Comparison of ENCODE assay signal across 8 mouse cellular contexts in genomic region chr2:26444368-26444767, GRCm38 (mm10). TPM values are rescaled to one million over a fixed set of nuclear protein-coding genes. Genes with fewer than 3 reads are reported as not detected.
A peak's percentile ranks its signal among the peaks of the same experiment; 100 is the strongest.
DNase-seq lines count a peak whose midpoint lies in the region; ATAC-seq and TF ChIP-seq lines count a peak whose summit lies in the region.

No protein-coding gene starts in this region.

- no peaks in the 10 kb centered on the region for H3K9me3 ChIP-seq in heart, embryonic 11.5 days (replicated peaks; ENCODE audit: control insufficient read depth, low read length)
- no peaks in the 10 kb centered on the region for H3K9me3 ChIP-seq in hindbrain, embryonic 16.5 days (ENCODE audit: control insufficient read depth, low read length)

- peak overlapping the region; percentile 87 for H3K4me2 ChIP-seq in heart, embryonic 11.5 days
- peak overlapping the region; percentile 90 for H3K4me2 ChIP-seq in hindbrain, embryonic 16.5 days (ENCODE audit: low read length)

- WGBS in heart, embryonic 11.5 days (ENCODE audit: insufficient replicate concordance), result 1% methylated on average over 15 of the region's 15 CpGs
- 3% methylated on average over 15 of the region's 15 CpGs for WGBS in bone marrow, adult 2 months
- WGBS in hindbrain, embryonic 16.5 days, result 5% methylated on average over 15 of the region's 15 CpGs
- WGBS in macrophage (ENCODE audit: missing documents), result 6% methylated on average over 15 of the region's 15 CpGs

- no peak for TF ChIP-seq CTCF in bone marrow, adult 2 months (IDR thresholded peaks at IDR 0.05; ENCODE audit: control insufficient read depth, insufficient read depth, low read length)

- peaks cover 73% of the 10 kb centered on the region for H3K79me2 ChIP-seq in macrophage (ENCODE audit: inconsistent target)

- no peak for ATAC-seq in heart, embryonic 11.5 days (replicated peaks; ENCODE audit: insufficient number of reproducible peaks, low FRiP score, low TSS enrichment)
- ATAC-seq in hindbrain, embryonic 16.5 days, result no peak

- H3K36me3 ChIP-seq in heart, embryonic 11.5 days (ENCODE audit: control insufficient read depth, insufficient read depth, low read length), result peaks cover 14% of the 10 kb centered on the region
- H3K36me3 ChIP-seq in hindbrain, embryonic 16.5 days (ENCODE audit: control insufficient read depth, insufficient read depth, low read length), result peaks cover 16% of the 10 kb centered on the region
- H3K36me3 ChIP-seq in macrophage (ENCODE audit: inconsistent target), result peaks cover 24% of the 10 kb centered on the region

- H3K27me3 ChIP-seq in heart, embryonic 11.5 days (ENCODE audit: control insufficient read depth, insufficient read depth, low read length), result no peaks in the 10 kb centered on the region
- H3K27me3 ChIP-seq in hindbrain, embryonic 16.5 days (replicated peaks; ENCODE audit: control insufficient read depth, insufficient read depth, low read length), result no peaks in the 10 kb centered on the region

- peak overlapping the region; percentile 93 for H3K4me3 ChIP-seq in heart, embryonic 11.5 days (ENCODE audit: low read depth, low read length)
- peak overlapping the region; percentile 96 for H3K4me3 ChIP-seq in bone marrow, adult 2 months (replicated peaks; ENCODE audit: control insufficient read depth, low read depth, low read length)
- peak overlapping the region; percentile 56 for H3K4me3 ChIP-seq in hindbrain, embryonic 16.5 days (ENCODE audit: low read length)
- peak overlapping the region; percentile 94 for H3K4me3 ChIP-seq in macrophage (ENCODE audit: inconsistent target)

- TF ChIP-seq POLR2A in bone marrow, adult 2 months (IDR thresholded peaks at IDR 0.05; ENCODE audit: borderline replicate concordance, control insufficient read depth, low read depth, low read length), result no peak

- intact Hi-C loops in heart, postnatal 14 days (cut with DNase I), result loop anchor here (10.0 kb wide), 1 partner anchor 460 kb away; the partner anchor contains the start of gene Surf6

- H3K4me1 ChIP-seq in heart, embryonic 11.5 days (ENCODE audit: control insufficient read depth, insufficient read depth, low read length), result peaks cover 15% of the 10 kb centered on the region
- H3K4me1 ChIP-seq in bone marrow, adult 2 months (ENCODE audit: control insufficient read depth, insufficient read depth, low read length), result peaks cover 5% of the 10 kb centered on the region
- H3K4me1 ChIP-seq in hindbrain, embryonic 16.5 days (ENCODE audit: control insufficient read depth, insufficient read depth, low read depth, low read length), result peaks cover 36% of the 10 kb centered on the region

- H3K9ac ChIP-seq in heart, embryonic 11.5 days (ENCODE audit: low read depth, low read length), result peak overlapping the region; percentile 92
- peak overlapping the region; percentile 75 for H3K9ac ChIP-seq in hindbrain, embryonic 16.5 days (ENCODE audit: low read depth, low read length)

- DNase-seq in heart, postnatal 14 days, result no peak
- no peak for DNase-seq in right cerebral cortex, postnatal 25 days
- DNase-seq in cerebellum, postnatal 4 days (ENCODE audit: low spot score in 2 of 2), result no peak
- no peak for DNase-seq in layer of hippocampus, postnatal 10 days (ENCODE audit: low spot score in 2 of 2)

- H3K27ac ChIP-seq in heart, embryonic 11.5 days (ENCODE audit: low read depth, low read length), result peak overlapping the region; percentile 86
- H3K27ac ChIP-seq in bone marrow, adult 2 months (ENCODE audit: control insufficient read depth, insufficient read depth, low read depth, low read length, poor library complexity), result peak overlapping the region; percentile 96
- peak overlapping the region; percentile 79; the same call in 1 of the 2 replicates for H3K27ac ChIP-seq in hindbrain, embryonic 16.5 days (ENCODE audit: low read depth, low read length)
- H3K27ac ChIP-seq in macrophage, result peak overlapping the region; percentile 59

RNA-seq across cellular contexts. Expression of gene Sec16a, which starts 0.6 kb away (rescaled TPM):
- polyA plus RNA-seq in heart, embryonic 11.5 days (2014; fragmentation: Nextera tagmentation; extraction: Ambion mirVana), result 23.6 and 27.1 TPM in 2 replicates
- 10 to 100 TPM; 37.4 to 40.5 TPM for total RNA-seq in heart, postnatal 14 days (2021)
- polyA plus RNA-seq in bone marrow, adult 2 months (2011; ENCODE audit: insufficient read depth, insufficient read length, low replicate concordance, missing spikeins), result 5.8 and 30.1 TPM in 2 replicates
- polyA plus RNA-seq in hindbrain, embryonic 16.5 days (2015; fragmentation: Nextera tagmentation; extraction: Ambion mirVana), result 15.4 and 19.3 TPM in 2 replicates
- total RNA-seq in macrophage (2018; cell fraction: chromatin; rRNA removed), result 100 to 1,000 TPM in 17 of 26 experiments, 10 to 100 TPM in 9; 55.6 to 143 (median 105) TPM
- total RNA-seq in macrophage (2018; cell fraction: cytosol; rRNA removed), result 10 to 100 TPM; 35.0 to 58.5 (median 50.0) TPM
- total RNA-seq in macrophage (2018; cell fraction: nucleus; rRNA removed), result 10 to 100 TPM; 44.2 to 98.8 (median 78.8) TPM
- 37.5 to 46.9 TPM (median 42.2 TPM) in 3 replicates for polyA plus RNA-seq in macrophage (2018)
- total RNA-seq in layer of hippocampus, postnatal 10 days (2021), result 10 to 100 TPM; 43.9 to 46.1 TPM

RNA-seq across cellular contexts. Expression of gene Inpp5e, which starts 35.4 kb away (rescaled TPM):
- polyA plus RNA-seq in heart, embryonic 11.5 days (2014; fragmentation: Nextera tagmentation; extraction: Ambion mirVana), result 14.1 and 14.2 TPM in 2 replicates
- 10 to 100 TPM; 15.6 to 15.9 TPM for total RNA-seq in heart, postnatal 14 days (2021)
- 10.7 and 21.5 TPM in 2 replicates for polyA plus RNA-seq in bone marrow, adult 2 months (2011; ENCODE audit: insufficient read depth, insufficient read length, low replicate concordance, missing spikeins)
- polyA plus RNA-seq in hindbrain, embryonic 16.5 days (2015; fragmentation: Nextera tagmentation; extraction: Ambion mirVana), result 24.9 and 25.6 TPM in 2 replicates
- 10 to 100 TPM; 13.5 to 87.3 (median 47.3) TPM for total RNA-seq in macrophage (2018; cell fraction: chromatin; rRNA removed)
- 10 to 100 TPM in 10 of 26 experiments, 1 to 10 TPM in 16; 4.2 to 12.6 (median 9.4) TPM for total RNA-seq in macrophage (2018; cell fraction: cytosol; rRNA removed)
- total RNA-seq in macrophage (2018; cell fraction: nucleus; rRNA removed), result 10 to 100 TPM in 25 of 26 experiments, 1 to 10 TPM in 1; 8.8 to 57.6 (median 25.2) TPM
- polyA plus RNA-seq in macrophage (2018), result 7.1 to 9.4 TPM (median 9.3 TPM) in 3 replicates
- 10 to 100 TPM; 17.2 to 21.0 TPM for total RNA-seq in layer of hippocampus, postnatal 10 days (2021)

RNA-seq across cellular contexts. Expression of gene Pmpca, which starts 55.2 kb away (rescaled TPM):
- 112 and 134 TPM in 2 replicates for polyA plus RNA-seq in heart, embryonic 11.5 days (2014; fragmentation: Nextera tagmentation; extraction: Ambion mirVana)
- 100 to 1,000 TPM; 118 to 121 TPM for total RNA-seq in heart, postnatal 14 days (2021)
- polyA plus RNA-seq in bone marrow, adult 2 months (2011; ENCODE audit: insufficient read depth, insufficient read length, low replicate concordance, missing spikeins), result 25.5 and 34.2 TPM in 2 replicates
- 96.0 and 98.9 TPM in 2 replicates for polyA plus RNA-seq in hindbrain, embryonic 16.5 days (2015; fragmentation: Nextera tagmentation; extraction: Ambion mirVana)
- total RNA-seq in macrophage (2018; cell fraction: chromatin; rRNA removed), result 100 to 1,000 TPM in 21 of 26 experiments, 10 to 100 TPM in 5; 66.6 to 178 (median 118) TPM
- total RNA-seq in macrophage (2018; cell fraction: cytosol; rRNA removed), result 10 to 100 TPM; 40.1 to 56.4 (median 46.8) TPM
- 100 to 1,000 TPM in 2 of 26 experiments, 10 to 100 TPM in 24; 52.7 to 111 (median 73.5) TPM for total RNA-seq in macrophage (2018; cell fraction: nucleus; rRNA removed)
- 35.0 to 66.1 TPM (median 49.1 TPM) in 3 replicates for polyA plus RNA-seq in macrophage (2018)
- 100 to 1,000 TPM; 111 to 112 TPM for total RNA-seq in layer of hippocampus, postnatal 10 days (2021)

RNA-seq across cellular contexts. Expression of gene Entr1, which starts 55.3 kb away (rescaled TPM):
- 87.4 and 89.1 TPM in 2 replicates for polyA plus RNA-seq in heart, embryonic 11.5 days (2014; fragmentation: Nextera tagmentation; extraction: Ambion mirVana)
- total RNA-seq in heart, postnatal 14 days (2021), result 10 to 100 TPM; 55.4 to 58.6 TPM
- polyA plus RNA-seq in bone marrow, adult 2 months (2011; ENCODE audit: insufficient read depth, insufficient read length, low replicate concordance, missing spikeins), result 56.8 and 78.4 TPM in 2 replicates
- 158 and 169 TPM in 2 replicates for polyA plus RNA-seq in hindbrain, embryonic 16.5 days (2015; fragmentation: Nextera tagmentation; extraction: Ambion mirVana)
- total RNA-seq in macrophage (2018; cell fraction: chromatin; rRNA removed), result 100 to 1,000 TPM in 22 of 26 experiments, 10 to 100 TPM in 4; 68.8 to 214 (median 137) TPM
- 10 to 100 TPM; 41.2 to 59.4 (median 47.3) TPM for total RNA-seq in macrophage (2018; cell fraction: cytosol; rRNA removed)
- 100 to 1,000 TPM in 15 of 26 experiments, 10 to 100 TPM in 11; 66.5 to 188 (median 107) TPM for total RNA-seq in macrophage (2018; cell fraction: nucleus; rRNA removed)
- polyA plus RNA-seq in macrophage (2018), result 47.5 to 55.2 TPM (median 47.7 TPM) in 3 replicates
- total RNA-seq in layer of hippocampus, postnatal 10 days (2021), result 100 to 1,000 TPM; 176 TPM
